Mouse (Mus musculus): ENCODE measurements around the gene Gfm1. TPM values are rescaled to one million over a fixed set of nuclear protein-coding genes. Genes with fewer than 3 reads are reported as not detected.

Gene Gfm1
- total and polyA plus RNA-seq, 2 experiments from 2014 or later: 118 to 134 TPM

DNA sequence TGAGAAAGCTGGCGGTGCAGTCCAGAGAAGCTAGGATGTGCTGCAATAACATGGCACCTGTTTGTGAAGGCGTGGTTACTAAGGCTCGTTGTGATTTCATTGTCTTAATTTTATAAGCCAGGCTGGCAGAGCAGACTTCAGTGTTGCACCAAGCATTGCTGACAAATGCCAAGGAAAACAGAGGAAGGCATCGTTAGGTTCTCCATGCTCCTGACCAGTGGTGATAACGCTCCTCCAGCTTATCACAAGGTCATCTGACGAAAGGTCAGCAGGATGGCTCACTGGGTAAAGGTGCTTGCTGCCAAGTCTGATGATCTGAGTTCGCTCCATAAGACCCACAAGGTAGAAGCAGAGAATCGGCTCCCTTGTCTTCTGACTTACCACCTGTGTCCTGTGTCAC, 92.8 kb downstream of the Gfm1 start:
- TF ChIP-seq EP300 (IDR thresholded peaks at IDR 0.05; ENCODE audit: low read depth): no peak
- no peak for TF ChIP-seq CTCF (IDR thresholded peaks at IDR 0.05; ENCODE audit: low read depth)
- no peak for ATAC-seq (ENCODE audit: insufficient read depth, low read depth)
- Histone ChIP-seq H3K36me3 (replicated peaks; ENCODE audit: control insufficient read depth, insufficient read depth, low read length) (no peaks in the 10 kb centered on the region), H3K4me1 (ENCODE audit: control insufficient read depth, insufficient read depth) (no peaks in the 10 kb centered on the region), H3K4me3 (ENCODE audit: low read depth, low read length) (no peak overlapping the region), H3K27me3 (ENCODE audit: control insufficient read depth, insufficient read depth, low read length) (no peaks in the 10 kb centered on the region), H3K9me3 (replicated peaks; ENCODE audit: control insufficient read depth, low read length) (no peaks in the 10 kb centered on the region), H3K9ac (replicated peaks; ENCODE audit: low read depth, low read length) (no peak overlapping the region), H3K27ac (ENCODE audit: low read depth) (no peak overlapping the region), H3K4me2 (ENCODE audit: low read depth, low read length) (no peak overlapping the region)
- no peak for DNase-seq (ENCODE audit: low spot score)
- whole genome bisulfite sequencing: 81% methylated on average over 8 of the region's 8 CpGs

DNA sequence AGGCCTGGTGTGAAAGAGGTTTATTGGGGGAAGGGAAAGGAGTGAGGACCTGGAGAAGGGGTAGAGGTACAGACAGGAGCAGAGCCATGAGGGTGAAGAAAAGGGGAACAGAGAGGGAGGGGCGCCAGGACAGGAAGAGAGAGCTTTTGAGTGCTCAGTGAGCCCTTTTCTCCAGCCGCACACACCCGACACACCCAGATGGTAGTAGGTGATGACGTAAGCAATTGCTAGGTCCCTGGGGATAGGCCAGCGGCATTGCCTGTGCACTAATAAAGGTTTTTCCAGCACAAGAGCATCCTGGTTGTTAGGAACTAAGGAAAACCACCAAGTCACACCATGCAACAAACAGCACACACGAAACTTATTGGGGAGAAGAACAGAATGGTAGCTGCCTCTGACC, 94.9 kb downstream of the Gfm1 start:
- Histone ChIP-seq H3K27ac (ENCODE audit: low read depth) (no peak overlapping the region), H3K9ac (replicated peaks; ENCODE audit: low read depth, low read length) (no peak overlapping the region), H3K27me3 (ENCODE audit: control insufficient read depth, insufficient read depth, low read length) (no peaks in the 10 kb centered on the region), H3K36me3 (replicated peaks; ENCODE audit: control insufficient read depth, insufficient read depth, low read length) (no peaks in the 10 kb centered on the region), H3K4me2 (ENCODE audit: low read depth, low read length) (no peak overlapping the region), H3K4me3 (ENCODE audit: low read depth, low read length) (no peak overlapping the region), H3K9me3 (replicated peaks; ENCODE audit: control insufficient read depth, low read length) (no peaks in the 10 kb centered on the region), H3K4me1 (ENCODE audit: control insufficient read depth, insufficient read depth) (no peaks in the 10 kb centered on the region)
- DNase-seq (ENCODE audit: low spot score) (no peak), ATAC-seq (ENCODE audit: insufficient read depth, low read depth) (no peak)
- TF ChIP-seq EP300 (IDR thresholded peaks at IDR 0.05; ENCODE audit: low read depth) (no peak), CTCF (IDR thresholded peaks at IDR 0.05; ENCODE audit: low read depth) (no peak)
- whole genome bisulfite sequencing: 72% methylated on average over 6 of the region's 6 CpGs

Other genes with a start within 250 kb of the Gfm1 start
- 153 and 221 TPM in 2 replicates for gene Mlf1, start 56.0 kb upstream of the Gfm1 start, total RNA-seq (2014; rRNA removed; ENCODE audit: low replicate concordance)
- 609 and 675 TPM in 2 replicates for gene Mlf1, start 56.0 kb upstream of the Gfm1 start, polyA plus RNA-seq (2015; fragmentation: Nextera tagmentation; extraction: Ambion mirVana)
- not detected in 2 replicates for gene Gm17402, start 54.9 kb upstream of the Gfm1 start, total RNA-seq (2014; rRNA removed; ENCODE audit: low replicate concordance)
- gene Gm17402, start 54.9 kb upstream of the Gfm1 start, polyA plus RNA-seq (2015; fragmentation: Nextera tagmentation; extraction: Ambion mirVana): not detected in 2 replicates
- 10.2 and 22.5 TPM in 2 replicates for gene Lxn, start 33.8 kb downstream of the Gfm1 start, total RNA-seq (2014; rRNA removed; ENCODE audit: low replicate concordance)
- gene Lxn, start 33.8 kb downstream of the Gfm1 start, polyA plus RNA-seq (2015; fragmentation: Nextera tagmentation; extraction: Ambion mirVana): 44.1 and 47.2 TPM in 2 replicates
- gene Rarres1, start 85.4 kb downstream of the Gfm1 start, total RNA-seq (2014; rRNA removed; ENCODE audit: low replicate concordance): 3.6 and 4.0 TPM in 2 replicates
- 1.1 and 1.3 TPM in 2 replicates for gene Rarres1, start 85.4 kb downstream of the Gfm1 start, polyA plus RNA-seq (2015; fragmentation: Nextera tagmentation; extraction: Ambion mirVana)
- 27.9 and 33.3 TPM in 2 replicates for gene Mfsd1, start 152.6 kb downstream of the Gfm1 start, total RNA-seq (2014; rRNA removed; ENCODE audit: low replicate concordance)
- 27.4 and 28.3 TPM in 2 replicates for gene Mfsd1, start 152.6 kb downstream of the Gfm1 start, polyA plus RNA-seq (2015; fragmentation: Nextera tagmentation; extraction: Ambion mirVana)

Measured in heart, postnatal 0 days (tissue).